Mouse (Mus musculus): Measurements from ENCODE around the gene Lif. TPM values are rescaled to one million over a fixed set of nuclear protein-coding genes. Genes with fewer than 3 reads are reported as not detected.

Lif gene
- polyA plus RNA-seq, 2 experiments: 0.02 TPM; not detected in 1

GRCm38 (mm10) chr11:4289280-4289679, 31.9 kb downstream of the Lif start:
- H3K36me3 ChIP-seq (replicated peaks; ENCODE audit: control insufficient read depth, insufficient read depth, low read depth): no peaks in the 10 kb centered on the region
- ATAC-seq (ENCODE audit: insufficient read depth) (no peak), DNase-seq (ENCODE audit: low read depth in 3 of 3, low spot score in 3 of 3) (no peak)
- no peak overlapping the region for H3K4me2 ChIP-seq (ENCODE audit: low read depth)
- H3K4me1 ChIP-seq (replicated peaks; ENCODE audit: control insufficient read depth in 2 of 2, insufficient read depth in 2 of 2, low read length in 1 of 2): peaks cover 18 to 23% of the 10 kb centered on the region in 2 experiments
- H3K9ac ChIP-seq (replicated peaks): no peak overlapping the region
- no peaks in the 10 kb centered on the region for H3K27me3 ChIP-seq (ENCODE audit: control insufficient read depth, insufficient read depth, low read length)
- H3K4me3 ChIP-seq (ENCODE audit: insufficient read depth in 1 of 2, low read depth in 2 of 2, low read length in 2 of 2): no peak overlapping the region
- H3K9me3 ChIP-seq (ENCODE audit: control insufficient read depth, low read length): no peaks in the 10 kb centered on the region
- WGBS (ENCODE audit: insufficient replicate concordance): 30% methylated on average over 3 of the region's 3 CpGs
- TF ChIP-seq CTCF (IDR thresholded peaks at IDR 0.05; ENCODE audit: low read depth) (no peak), EP300 (IDR thresholded peaks at IDR 0.05; ENCODE audit: low read depth) (no peak)
- no peak overlapping the region for H3K27ac ChIP-seq

- Histone ChIP-seq H3K27me3 (ENCODE audit: control insufficient read depth, insufficient read depth, low read length) (no peaks in the 10 kb centered on the region), H3K36me3 (replicated peaks; ENCODE audit: control insufficient read depth, insufficient read depth, low read depth) (no peaks in the 10 kb centered on the region), H3K9ac (replicated peaks) (no peak overlapping the region), H3K4me2 (ENCODE audit: low read depth) (no peak overlapping the region), H3K4me3 (ENCODE audit: insufficient read depth in 1 of 2, low read depth in 2 of 2, low read length in 2 of 2) (no peak overlapping the region), H3K9me3 (ENCODE audit: control insufficient read depth, low read length) (no peaks in the 10 kb centered on the region), H3K27ac (no peak overlapping the region), H3K4me1 (replicated peaks; ENCODE audit: control insufficient read depth in 2 of 2, insufficient read depth in 2 of 2, low read length in 1 of 2) (peaks cover 18 to 26% of the 10 kb centered on the region in 2 experiments)
- WGBS (ENCODE audit: insufficient replicate concordance): 74% methylated on average over 6 of the region's 6 CpGs
- ATAC-seq (ENCODE audit: insufficient read depth) (no peak), DNase-seq (ENCODE audit: low read depth in 3 of 3, low spot score in 3 of 3) (no peak)
- TF ChIP-seq EP300 (IDR thresholded peaks at IDR 0.05; ENCODE audit: low read depth) (no peak), CTCF (IDR thresholded peaks at IDR 0.05; ENCODE audit: low read depth) (no peak)
Measured at GRCm38 (mm10) chr11:4291639-4292038, 34.3 kb downstream of the Lif start.

- H3K9ac ChIP-seq (replicated peaks): peak overlapping the region; percentile 27; the same call in 1 of the 2 replicates
- ATAC-seq (ENCODE audit: insufficient read depth) (peak; percentile 94), DNase-seq (ENCODE audit: low read depth in 3 of 3, low spot score in 3 of 3) (peak; percentile 47 to 55 (median 51))
- no peak overlapping the region; the same call in 1 of the 2 replicates for H3K27ac ChIP-seq
- H3K4me2 ChIP-seq (ENCODE audit: low read depth): peak overlapping the region; percentile 59
- H3K36me3 ChIP-seq (replicated peaks; ENCODE audit: control insufficient read depth, insufficient read depth, low read depth): no peaks in the 10 kb centered on the region
- H3K4me1 ChIP-seq (replicated peaks; ENCODE audit: control insufficient read depth in 2 of 2, insufficient read depth in 2 of 2, low read length in 1 of 2): peaks cover 18 to 28% of the 10 kb centered on the region in 2 experiments
- 14% methylated on average over 8 of the region's 8 CpGs for WGBS (ENCODE audit: insufficient replicate concordance)
- no peaks in the 10 kb centered on the region for H3K9me3 ChIP-seq (ENCODE audit: control insufficient read depth, low read length)
- TF ChIP-seq CTCF (IDR thresholded peaks at IDR 0.05; ENCODE audit: low read depth) (no peak), EP300 (IDR thresholded peaks at IDR 0.05; ENCODE audit: low read depth) (peak; percentile 79)
- peak overlapping the region in 1 of 2 experiments; percentile 1; a peak in 1 of 4 replicates for H3K4me3 ChIP-seq (ENCODE audit: insufficient read depth in 1 of 2, low read depth in 2 of 2, low read length in 2 of 2)
- H3K27me3 ChIP-seq (ENCODE audit: control insufficient read depth, insufficient read depth, low read length): no peaks in the 10 kb centered on the region
Measured at GRCm38 (mm10) chr11:4292224-4292887, 35.0 kb downstream of the Lif start.

GRCm38 (mm10) chr11:4292888-4293247, 35.5 kb downstream of the Lif start:
- Histone ChIP-seq H3K4me1 (replicated peaks; ENCODE audit: control insufficient read depth in 2 of 2, insufficient read depth in 2 of 2, low read length in 1 of 2) (peaks cover 18 to 29% of the 10 kb centered on the region in 2 experiments), H3K27me3 (ENCODE audit: control insufficient read depth, insufficient read depth, low read length) (no peaks in the 10 kb centered on the region), H3K9ac (replicated peaks) (peak overlapping the region; percentile 27; the same call in 1 of the 2 replicates), H3K4me3 (ENCODE audit: insufficient read depth in 1 of 2, low read depth in 2 of 2, low read length in 2 of 2) (0 out of 4 replicates have a peak overlapping the region, but pooled peaks of 1 of the 2 experiments have one; percentile 1), H3K9me3 (ENCODE audit: control insufficient read depth, low read length) (no peaks in the 10 kb centered on the region), H3K4me2 (ENCODE audit: low read depth) (peak overlapping the region; percentile 59), H3K36me3 (replicated peaks; ENCODE audit: control insufficient read depth, insufficient read depth, low read depth) (no peaks in the 10 kb centered on the region), H3K27ac (no peak overlapping the region)
- 39% methylated on average over 6 of the region's 6 CpGs for WGBS (ENCODE audit: insufficient replicate concordance)
- DNase-seq (ENCODE audit: low read depth in 3 of 3, low spot score in 3 of 3) (peak in 1 of 3 experiments; percentile 12), ATAC-seq (ENCODE audit: insufficient read depth) (peak; percentile 56; the same call in 1 of the 2 replicates)
- TF ChIP-seq CTCF (IDR thresholded peaks at IDR 0.05; ENCODE audit: low read depth) (no peak), EP300 (IDR thresholded peaks at IDR 0.05; ENCODE audit: low read depth) (no peak)

GRCm38 (mm10) chr11:4293481-4293880, 36.1 kb downstream of the Lif start:
- TF ChIP-seq CTCF (IDR thresholded peaks at IDR 0.05; ENCODE audit: low read depth): no peak
- no peak for TF ChIP-seq EP300 (IDR thresholded peaks at IDR 0.05; ENCODE audit: low read depth)
- H3K4me2 ChIP-seq (ENCODE audit: low read depth): no peak overlapping the region
- WGBS (ENCODE audit: insufficient replicate concordance): 68% methylated on average over 4 of the region's 4 CpGs
- H3K36me3 ChIP-seq (replicated peaks; ENCODE audit: control insufficient read depth, insufficient read depth, low read depth): no peaks in the 10 kb centered on the region
- no peak overlapping the region for H3K27ac ChIP-seq
- ATAC-seq (ENCODE audit: insufficient read depth) (no peak), DNase-seq (ENCODE audit: low read depth in 3 of 3, low spot score in 3 of 3) (no peak)
- no peaks in the 10 kb centered on the region for H3K27me3 ChIP-seq (ENCODE audit: control insufficient read depth, insufficient read depth, low read length)
- H3K4me3 ChIP-seq (ENCODE audit: insufficient read depth in 1 of 2, low read depth in 2 of 2, low read length in 2 of 2): no peak overlapping the region
- no peak overlapping the region for H3K9ac ChIP-seq (replicated peaks)
- peaks cover 18 to 30% of the 10 kb centered on the region in 2 experiments for H3K4me1 ChIP-seq (replicated peaks; ENCODE audit: control insufficient read depth in 2 of 2, insufficient read depth in 2 of 2, low read length in 1 of 2)
- no peaks in the 10 kb centered on the region for H3K9me3 ChIP-seq (ENCODE audit: control insufficient read depth, low read length)

Measured in liver, embryonic 14.5 days (tissue).